Mouse (Mus musculus): ENCODE measurements around the gene Gars.

DNA sequence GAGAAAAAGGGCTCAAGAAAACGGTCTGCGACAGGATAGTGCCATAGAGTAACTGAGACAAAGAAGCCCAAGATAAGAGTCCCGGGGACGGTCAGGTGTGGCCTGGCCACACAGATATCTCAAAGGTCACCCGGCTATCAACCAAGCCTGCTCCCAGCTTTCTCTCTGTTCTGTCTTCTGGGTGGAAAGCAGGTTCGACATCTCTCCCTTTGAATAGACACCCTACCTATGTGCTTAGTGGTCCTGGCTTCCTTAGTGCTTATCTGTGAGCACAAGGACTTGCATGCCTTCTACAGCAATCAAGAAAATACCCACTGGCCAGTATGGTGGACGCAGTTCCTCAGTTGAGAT, 26.6 kb downstream of the Gars start:
- TF ChIP-seq CTCF (IDR thresholded peaks at IDR 0.05; ENCODE audit: low read depth) (no peak), EP300 (optimal IDR thresholded peaks at IDR 0.05) (no peak)
